8 mouse cellular contexts compared by ENCODE assay signal in genomic region chr8:79587258-79587657, GRCm38 (mm10). TPM values are rescaled to one million over a fixed set of nuclear protein-coding genes. Genes with fewer than 3 reads are reported as not detected.
DNase-seq lines count a peak whose midpoint lies in the region; ATAC-seq and TF ChIP-seq lines count a peak whose summit lies in the region.

No protein-coding gene starts in this region.

- no peak for ATAC-seq in forebrain, embryonic 16.5 days
- no peak for ATAC-seq in midbrain, embryonic 13.5 days

- WGBS in forebrain, embryonic 10.5 days, result 41% methylated on average over 1 of the region's 1 CpGs
- WGBS in forebrain, embryonic 16.5 days, result 26% methylated on average over 1 of the region's 1 CpGs
- WGBS in midbrain, embryonic 10.5 days, result 35% methylated on average over 1 of the region's 1 CpGs
- WGBS in midbrain, embryonic 13.5 days, result 39% methylated on average over 1 of the region's 1 CpGs
- WGBS in limb, embryonic 10.5 days, result 38% methylated on average over 1 of the region's 1 CpGs

- no peak overlapping the region for H3K4me3 ChIP-seq in forebrain, embryonic 10.5 days
- no peak overlapping the region for H3K4me3 ChIP-seq in forebrain, embryonic 16.5 days (replicated peaks; ENCODE audit: low read length)
- no peak overlapping the region for H3K4me3 ChIP-seq in midbrain, embryonic 10.5 days
- no peak overlapping the region for H3K4me3 ChIP-seq in midbrain, embryonic 13.5 days (replicated peaks)
- no peak overlapping the region for H3K4me3 ChIP-seq in embryonic fibroblast, embryonic 13.5 days (ENCODE audit: insufficient read depth, low read length)
- H3K4me3 ChIP-seq in limb, embryonic 10.5 days, result no peak overlapping the region

- no peak overlapping the region for H3K4me2 ChIP-seq in forebrain, embryonic 16.5 days (ENCODE audit: low read length)
- H3K4me2 ChIP-seq in midbrain, embryonic 13.5 days (replicated peaks), result no peak overlapping the region

- H3K4me1 ChIP-seq in forebrain, embryonic 10.5 days, result no peaks in the 10 kb centered on the region
- no peaks in the 10 kb centered on the region for H3K4me1 ChIP-seq in forebrain, embryonic 16.5 days (replicated peaks; ENCODE audit: control insufficient read depth, insufficient read depth, low read length)
- H3K4me1 ChIP-seq in midbrain, embryonic 10.5 days, result no peaks in the 10 kb centered on the region
- H3K4me1 ChIP-seq in midbrain, embryonic 13.5 days (replicated peaks), result no peaks in the 10 kb centered on the region
- H3K4me1 ChIP-seq in embryonic fibroblast, embryonic 13.5 days (ENCODE audit: control insufficient read depth, insufficient read depth, low read length), result no peaks in the 10 kb centered on the region
- H3K4me1 ChIP-seq in limb, embryonic 10.5 days, result no peaks in the 10 kb centered on the region

- H3K27me3 ChIP-seq in forebrain, embryonic 10.5 days (ENCODE audit: poor library complexity, severe bottlenecking), result no peaks in the 10 kb centered on the region
- no peaks in the 10 kb centered on the region for H3K27me3 ChIP-seq in forebrain, embryonic 16.5 days (replicated peaks; ENCODE audit: control insufficient read depth, insufficient read depth, low read length)
- no peaks in the 10 kb centered on the region for H3K27me3 ChIP-seq in midbrain, embryonic 10.5 days (ENCODE audit: low read depth, poor library complexity, severe bottlenecking)
- H3K27me3 ChIP-seq in midbrain, embryonic 13.5 days, result no peaks in the 10 kb centered on the region
- H3K27me3 ChIP-seq in limb, embryonic 10.5 days (ENCODE audit: low read depth, poor library complexity, severe bottlenecking), result no peaks in the 10 kb centered on the region

- peak; percentile 21; the same call in 1 of the 2 replicates for TF ChIP-seq CTCF in embryonic fibroblast, embryonic 13.5 days (IDR thresholded peaks at IDR 0.05; ENCODE audit: borderline replicate concordance, insufficient read depth, low read length)

- H3K9ac ChIP-seq in forebrain, embryonic 16.5 days (replicated peaks; ENCODE audit: low read depth, low read length), result no peak overlapping the region
- no peak overlapping the region for H3K9ac ChIP-seq in midbrain, embryonic 13.5 days (replicated peaks)

- H3K27ac ChIP-seq in forebrain, embryonic 10.5 days, result no peak overlapping the region
- H3K27ac ChIP-seq in forebrain, embryonic 16.5 days (ENCODE audit: low read length), result no peak overlapping the region
- no peak overlapping the region for H3K27ac ChIP-seq in midbrain, embryonic 10.5 days (replicated peaks)
- no peak overlapping the region for H3K27ac ChIP-seq in midbrain, embryonic 13.5 days
- no peak overlapping the region for H3K27ac ChIP-seq in embryonic fibroblast, embryonic 13.5 days (ENCODE audit: insufficient read depth, low read length)
- no peak overlapping the region for H3K27ac ChIP-seq in limb, embryonic 10.5 days

- no peak for TF ChIP-seq POLR2A in embryonic fibroblast, embryonic 13.5 days (IDR thresholded peaks at IDR 0.05; ENCODE audit: low read depth, low read length)

- H3K9me3 ChIP-seq in forebrain, embryonic 10.5 days, result no peaks in the 10 kb centered on the region
- no peaks in the 10 kb centered on the region for H3K9me3 ChIP-seq in forebrain, embryonic 16.5 days (ENCODE audit: control insufficient read depth, low read length)
- no peaks in the 10 kb centered on the region for H3K9me3 ChIP-seq in midbrain, embryonic 10.5 days (replicated peaks)
- H3K9me3 ChIP-seq in midbrain, embryonic 13.5 days, result no peaks in the 10 kb centered on the region
- no peaks in the 10 kb centered on the region for H3K9me3 ChIP-seq in limb, embryonic 10.5 days (replicated peaks)

- H3K36me3 ChIP-seq in forebrain, embryonic 10.5 days (replicated peaks), result no peaks in the 10 kb centered on the region
- no peaks in the 10 kb centered on the region for H3K36me3 ChIP-seq in forebrain, embryonic 16.5 days (ENCODE audit: control insufficient read depth, insufficient read depth)
- no peaks in the 10 kb centered on the region for H3K36me3 ChIP-seq in midbrain, embryonic 10.5 days
- H3K36me3 ChIP-seq in midbrain, embryonic 13.5 days, result no peaks in the 10 kb centered on the region
- H3K36me3 ChIP-seq in limb, embryonic 10.5 days, result no peaks in the 10 kb centered on the region

- DNase-seq in forebrain, embryonic 10.5 days (ENCODE audit: extremely low spot score, low spot score), result peak; percentile 22
- peak; percentile 26 for DNase-seq in midbrain, embryonic 10.5 days (ENCODE audit: low spot score)
- peak; percentile 16 to 72 for DNase-seq in adrenal gland, adult (ENCODE audit: inconsistent age in 2 of 2, low spot score in 1 of 2)
- peak; percentile 62 for DNase-seq in limb, embryonic 10.5 days (ENCODE audit: low spot score)
- DNase-seq in spleen, postnatal 14 days (ENCODE audit: low spot score in 2 of 2), result peak; percentile 8 to 21

RNA-seq across cellular contexts. Expression of gene Otud4, which starts 52.2 kb away (rescaled TPM):
- polyA plus RNA-seq in forebrain, embryonic 10.5 days (2016; fragmentation: Nextera tagmentation; extraction: Ambion mirVana), result 17.4 and 19.0 TPM in 2 replicates
- polyA plus RNA-seq in forebrain, embryonic 16.5 days (2015; fragmentation: Nextera tagmentation; extraction: Ambion mirVana), result 14.1 and 15.9 TPM in 2 replicates
- 15.3 and 15.4 TPM in 2 replicates for polyA plus RNA-seq in midbrain, embryonic 10.5 days (2016; fragmentation: Nextera tagmentation; extraction: Ambion mirVana)
- polyA plus RNA-seq in midbrain, embryonic 13.5 days (2015; fragmentation: Nextera tagmentation; extraction: Ambion mirVana), result 10.5 and 11.0 TPM in 2 replicates
- polyA plus RNA-seq in embryonic fibroblast, embryonic 13.5 days (2011; ENCODE audit: insufficient read length, low read depth, missing spikeins), result 51.1 and 60.2 TPM in 2 replicates
- polyA plus RNA-seq in limb, embryonic 10.5 days (2016; fragmentation: Nextera tagmentation; extraction: Ambion mirVana), result 15.4 and 16.6 TPM in 2 replicates
